Mouse (Mus musculus) spleen, adult 2 months (tissue): ENCODE data around the gene Cacna1h.

Source experiments
- CTCF ChIP-seq: fragments of 200-500 bp; IDR thresholded peaks from 2 replicates; pipeline ENCODE4 v1.5.1; 2011; ENCODE audit warnings: mild to moderate bottlenecking, inconsistent platforms; ENCODE audit not compliant: insufficient read depth, insufficient read length, insufficient replicate concordance; ENCODE audit errors: extremely low read depth
- POLR2A ChIP-seq: fragments of 200-500 bp; IDR thresholded peaks from 2 replicates; pipeline ENCODE4 v1.6.1; 2011; ENCODE audit warnings: low read depth, low read length, inconsistent platforms

DNA sequence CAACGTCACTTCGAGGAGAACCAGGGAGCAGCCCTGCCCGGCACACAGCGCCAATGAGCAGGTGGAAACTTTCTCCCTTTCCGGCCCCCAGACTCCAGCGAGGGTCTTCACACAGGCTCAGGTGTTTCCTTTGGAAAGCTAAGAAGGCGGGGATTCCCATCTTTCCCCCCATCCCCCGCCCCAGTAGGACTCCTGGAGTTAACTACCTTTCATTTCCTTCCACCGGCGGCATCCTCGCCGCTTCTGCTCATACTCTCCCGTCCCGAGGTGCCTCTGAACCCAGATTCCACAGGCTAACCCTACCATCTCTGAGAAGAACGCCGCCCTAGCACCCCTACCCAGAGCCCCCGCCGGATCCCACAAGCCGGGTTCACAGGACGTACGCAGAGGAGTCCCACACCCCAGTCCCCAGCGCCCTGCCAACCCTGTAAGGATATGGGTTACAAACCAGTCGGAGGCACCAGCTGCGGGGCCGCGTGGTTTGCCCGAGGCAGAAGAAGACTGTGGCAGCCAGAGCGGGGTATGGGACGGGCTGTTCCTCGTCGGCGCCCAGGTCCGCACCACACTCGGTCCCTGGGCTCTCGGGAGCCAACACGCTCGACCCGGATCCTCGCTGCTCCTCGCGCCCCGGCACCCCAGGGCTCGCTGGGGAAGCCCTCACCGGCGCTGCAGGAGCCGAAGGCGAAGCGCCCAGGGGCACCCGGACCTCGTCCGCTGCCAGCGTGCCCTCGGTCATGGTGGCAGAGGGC lies 976 bp downstream of the Cacna1h start:
- TF ChIP-seq POLR2A (no peak), CTCF (no peak)
